Mouse (Mus musculus): ENCODE results near the gene Rab11fip2.

The Rab11fip2 gene

GRCm38 (mm10) chr19:59853061-59853460, 90.4 kb downstream of the Rab11fip2 start:
- DNase-seq: peak in 1 of 2 experiments; percentile 11
